Mouse (Mus musculus): ENCODE measurements around the gene Olfr1336.
"Not testable (repeated sequence)": the region's sequence is repeated elsewhere in the genome, so short reads cannot be mapped to it uniquely, and the experiment has no call there.

Gene Olfr1336

GRCm38 (mm10) chr7:6455868-6456267 lies at the start of gene Olfr1336:
Gene Olfr1336, plus strand, starts transcription at chr7:6456168.
- no peak for DNase-seq (ENCODE audit: low read depth)

GRCm38 (mm10) chr7:6410043-6410442 lies 45.9 kb upstream of the Olfr1336 start, which contains the start of gene Gm20715:
Gene Gm20715, plus strand, starts transcription at chr7:6410277.
- DNase-seq (ENCODE audit: low read depth) = peak; percentile 98

GRCm38 (mm10) chr7:6414626-6415441 lies 41.1 kb upstream of the Olfr1336 start:
- no peak for DNase-seq (ENCODE audit: low read depth)

GRCm38 (mm10) chr7:6415442-6415787 lies 40.6 kb upstream of the Olfr1336 start:
- DNase-seq (ENCODE audit: low read depth) = no peak

- no peak for DNase-seq (ENCODE audit: low read depth)
Observed at GRCm38 (mm10) chr7:6419894-6420293, 36.1 kb upstream of the Olfr1336 start.

- DNase-seq (ENCODE audit: low read depth) = no peak
Observed at GRCm38 (mm10) chr7:6429381-6429780, 26.6 kb upstream of the Olfr1336 start.

- no peak for DNase-seq (ENCODE audit: low read depth)
Observed at GRCm38 (mm10) chr7:6430342-6430741, 25.6 kb upstream of the Olfr1336 start.

GRCm38 (mm10) chr7:6438388-6438787 lies 17.6 kb upstream of the Olfr1336 start, which contains the start of gene Olfr1344:
Gene Olfr1344, plus strand, starts transcription at chr7:6438688.
- no peak for DNase-seq (ENCODE audit: low read depth)

GRCm38 (mm10) chr7:6441173-6441572 lies 14.8 kb upstream of the Olfr1336 start:
- DNase-seq (ENCODE audit: low read depth) = no peak

GRCm38 (mm10) chr7:6447771-6448170 lies 8.2 kb upstream of the Olfr1336 start:
- DNase-seq (ENCODE audit: low read depth) = no peak

- DNase-seq (ENCODE audit: low read depth) = no peak
Observed at GRCm38 (mm10) chr7:6456399-6456798, 431 bp downstream of the Olfr1336 start.

GRCm38 (mm10) chr7:6466951-6467350 lies 11.0 kb downstream of the Olfr1336 start, which contains the start of gene Olfr1346:
Gene Olfr1346, plus strand, starts transcription at chr7:6467101.
- no peak for DNase-seq (ENCODE audit: low read depth)

- DNase-seq (ENCODE audit: low read depth) = not testable (repeated sequence)
Observed at GRCm38 (mm10) chr7:6477633-6478032, 21.7 kb downstream of the Olfr1336 start.

- DNase-seq (ENCODE audit: low read depth) = no peak
Observed at GRCm38 (mm10) chr7:6486841-6487240, 30.9 kb downstream of the Olfr1336 start, which contains the start of gene Olfr5. Gene Olfr5, minus strand, starts transcription at chr7:6486941.

- no peak for DNase-seq (ENCODE audit: low read depth)
Observed at GRCm38 (mm10) chr7:6499655-6500054, 43.7 kb downstream of the Olfr1336 start, which contains the start of gene Olfr1347. Gene Olfr1347, minus strand, starts transcription at chr7:6499755.

GRCm38 (mm10) chr7:6508648-6509047 lies 52.7 kb downstream of the Olfr1336 start, which contains the start of gene Olfr1348:
Gene Olfr1348, minus strand, starts transcription at chr7:6508748.
- DNase-seq (ENCODE audit: low read depth) = no peak
